Mouse (Mus musculus) limb, embryonic 13.5 days (tissue): ENCODE measurements around the gene Cdhr3. TPM values are rescaled to one million over a fixed set of nuclear protein-coding genes. Genes with fewer than 3 reads are reported as not detected.

Experiments
- ATAC-seq: fragments of 200-750 bp; cut with Nextera tagmentation; 2 replicates; pipeline ENCODE4 v1.8.0; 2017; ENCODE audit warnings: low read depth, moderate number of reproducible peaks, moderate TSS enrichment; ENCODE audit not compliant: low FRiP score
- H3K27ac ChIP-seq: fragments of 300-500 bp; sonication (generic); 2 replicates; pipeline ENCODE4 v1.5.1; 2015; ENCODE audit warnings: inconsistent platforms, mild to moderate bottlenecking, moderate library complexity
- H3K27me3 ChIP-seq: fragments of 300-500 bp; sonication (generic); 2 replicates; pipeline ENCODE4 v1.6.1; 2015; ENCODE audit warnings: mild to moderate bottlenecking, inconsistent platforms
- H3K36me3 ChIP-seq: fragments of 300-500 bp; sonication (generic); 2 replicates; pipeline ENCODE4 v1.6.1; 2015; ENCODE audit warnings: inconsistent platforms, mild to moderate bottlenecking, moderate library complexity
- H3K4me1 ChIP-seq: fragments of 300-500 bp; sonication (generic); 2 replicates; pipeline ENCODE4 v1.6.1; 2015; ENCODE audit warnings: inconsistent platforms
- H3K4me2 ChIP-seq: fragments of 300-500 bp; sonication (generic); replicated peaks from 2 replicates; pipeline ENCODE4 v1.6.1; 2015; ENCODE audit warnings: inconsistent platforms, mild to moderate bottlenecking, moderate library complexity
- H3K4me3 ChIP-seq: fragments of 300-500 bp; sonication (generic); 2 replicates; pipeline ENCODE4 v1.5.1; 2015; ENCODE audit warnings: moderate library complexity, mild to moderate bottlenecking, inconsistent platforms
- H3K9ac ChIP-seq: fragments of 300-500 bp; sonication (generic); 2 replicates; pipeline ENCODE4 v1.6.1; 2015; ENCODE audit warnings: mild to moderate bottlenecking, inconsistent platforms
- H3K9me3 ChIP-seq: fragments of 300-500 bp; sonication (generic); 2 replicates; pipeline ENCODE4 v1.6.1; 2016; ENCODE audit warnings: inconsistent platforms
- WGBS: fragments of 180-500 bp; shearing (Covaris S2); methylation state at CpG from one replicate; pipeline ENCODE4 v1.1.7; 2015; 5-methylcytosine and 5-hydroxymethylcytosine counted together
- microRNA-seq: library from miRNA; unstranded; fragments of <30 nt; microRNA quantifications from one replicate; pipeline ENCODE4, GENCODE M21; 2016
- polyA plus RNA-seq: library from polyadenylated mRNA; unstranded; fragments of >200 nt; fragmentation: Nextera tagmentation; extraction: Ambion mirVana; gene quantifications from 2 replicates; pipeline ENCODE4 v1.2.1, GENCODE M21; 2015

Gene Cdhr3
- polyA plus RNA-seq, 1 experiment from 2014 or later: 0.23 TPM

DNA sequence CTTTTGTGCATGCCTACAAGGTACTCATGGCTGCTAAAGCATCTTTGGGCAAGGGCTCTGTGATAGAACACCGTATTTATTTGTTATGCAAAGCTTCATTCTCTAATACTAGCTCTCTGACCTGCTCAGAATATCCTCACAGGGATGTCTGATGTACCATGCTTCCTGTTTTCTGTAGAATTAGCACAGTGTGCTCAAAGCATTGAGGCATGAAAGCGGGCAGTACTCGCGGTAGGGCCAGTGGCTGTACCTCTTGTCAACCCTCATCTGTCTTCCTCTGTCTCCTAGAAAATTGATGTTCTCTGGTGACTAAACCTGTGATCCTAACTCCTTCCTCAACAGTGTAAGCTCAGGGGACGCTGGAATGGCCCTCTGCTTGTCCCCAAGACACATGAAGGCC lies 98.6 kb downstream of the Cdhr3 start:
- H3K4me1 ChIP-seq: peaks cover 5% of the 10 kb centered on the region; the same call in 1 of the 2 replicates
- H3K27ac ChIP-seq: no peak overlapping the region
- no peak overlapping the region for H3K4me2 ChIP-seq
- no peak overlapping the region for H3K9ac ChIP-seq
- H3K36me3 ChIP-seq: no peaks in the 10 kb centered on the region
- 68% methylated on average over 5 of the region's 5 CpGs for WGBS
- no peak for ATAC-seq
- no peaks in the 10 kb centered on the region for H3K27me3 ChIP-seq
- H3K4me3 ChIP-seq: no peak overlapping the region
- no peaks in the 10 kb centered on the region for H3K9me3 ChIP-seq

DNA sequence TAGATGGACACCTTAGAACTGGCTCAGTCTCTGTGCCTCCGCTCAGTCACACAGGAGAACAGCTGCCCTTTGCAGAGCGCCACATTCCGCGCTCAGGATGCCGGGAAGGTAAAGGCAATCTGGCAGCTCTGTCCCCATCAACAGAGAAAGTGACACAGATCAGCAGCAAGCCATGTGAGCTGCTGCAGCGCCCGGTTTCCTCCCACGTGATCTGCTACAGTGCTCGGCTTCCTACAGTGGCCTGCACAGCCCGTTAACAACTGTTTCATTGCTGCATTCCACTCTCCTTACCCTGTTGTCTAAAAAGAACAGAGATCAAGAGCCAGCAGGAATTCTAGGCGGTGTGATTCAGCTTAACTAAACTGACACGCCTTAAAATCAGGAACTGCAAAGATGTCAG lies 102.9 kb downstream of the Cdhr3 start:
- Histone ChIP-seq H3K27ac (no peak overlapping the region), H3K9me3 (peaks cover 4% of the 10 kb centered on the region; the same call in 1 of the 2 replicates), H3K9ac (no peak overlapping the region), H3K36me3 (no peaks in the 10 kb centered on the region), H3K4me3 (no peak overlapping the region), H3K27me3 (no peaks in the 10 kb centered on the region), H3K4me1 (no peaks in the 10 kb centered on the region; the same call in 1 of the 2 replicates), H3K4me2 (no peak overlapping the region; the same call in 1 of the 2 replicates)
- ATAC-seq: peak; percentile 79
- WGBS: 56% methylated on average over 12 of the region's 12 CpGs

DNA sequence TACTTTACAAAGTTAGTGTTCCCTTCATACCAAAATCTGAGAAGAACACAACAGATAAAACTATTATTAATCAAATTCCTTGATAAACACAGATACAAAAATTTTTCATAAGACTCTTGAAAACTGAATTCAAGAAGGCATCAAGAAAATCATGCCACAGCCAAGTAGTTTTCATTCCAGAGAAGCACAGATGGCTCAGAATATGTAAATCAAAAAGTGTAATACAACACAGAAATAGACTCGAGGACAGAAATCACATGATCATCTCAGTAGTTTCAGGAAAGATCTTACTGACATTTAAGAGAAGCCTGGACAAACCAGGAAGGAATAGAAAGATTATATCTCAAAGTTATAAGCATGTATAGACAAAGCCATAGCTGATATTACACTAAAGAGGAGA lies 106.4 kb downstream of the Cdhr3 start:
- H3K4me1 ChIP-seq: no peaks in the 10 kb centered on the region; the same call in 1 of the 2 replicates

More for the DNA sequence above, 106.4 kb downstream of the Cdhr3 start:
- H3K27ac ChIP-seq: no peak overlapping the region
- peaks cover 5% of the 10 kb centered on the region; the same call in 1 of the 2 replicates for H3K9me3 ChIP-seq
- ATAC-seq: no peak
- H3K36me3 ChIP-seq: no peaks in the 10 kb centered on the region
- H3K27me3 ChIP-seq: no peaks in the 10 kb centered on the region
- H3K4me3 ChIP-seq: no peak overlapping the region
- H3K9ac ChIP-seq: no peak overlapping the region
- WGBS: 62% methylated on average over 1 of the region's 1 CpGs
- no peak overlapping the region for H3K4me2 ChIP-seq

Small RNA genes within 50 kb of the gene (microRNA-seq; reads per million reads assigned to microRNA genes)
- gene Gm22904: not detected

Other genes with a start within 250 kb of the Cdhr3 start
- 79.6 and 81.2 TPM in 2 replicates for gene Sypl, start 139.0 kb downstream of the Cdhr3 start, polyA plus RNA-seq
- 13.9 and 15.3 TPM in 2 replicates for gene Atxn7l1, start 54.8 kb upstream of the Cdhr3 start, polyA plus RNA-seq